Mouse (Mus musculus) heart, embryonic 16.5 days (tissue): Measurements from ENCODE around the gene Smtnl2. TPM values are rescaled to one million over a fixed set of nuclear protein-coding genes. Genes with fewer than 3 reads are reported as not detected.

ENCODE experiments used
- ATAC-seq: fragments of 200-750 bp; cut with Nextera tagmentation; replicated peaks from 2 replicates; pipeline ENCODE4 v1.8.0; 2017; ENCODE audit warnings: moderate number of reproducible peaks; ENCODE audit not compliant: insufficient read depth, low FRiP score; ENCODE audit errors: extremely low read depth
- H3K27ac ChIP-seq: fragments of 300-500 bp; sonication (generic); 2 replicates; pipeline ENCODE4 v1.5.1; 2014; ENCODE audit warnings: mild to moderate bottlenecking, low read length, control low read depth, moderate library complexity
- H3K27me3 ChIP-seq: fragments of 300-500 bp; sonication (generic); 2 replicates; pipeline ENCODE4 v1.6.1; 2014; ENCODE audit warnings: low read length, mixed read lengths; ENCODE audit not compliant: control insufficient read depth, insufficient read depth
- H3K36me3 ChIP-seq: fragments of 300-500 bp; sonication (generic); 2 replicates; pipeline ENCODE4 v1.6.1; 2014; ENCODE audit not compliant: control insufficient read depth, insufficient read depth
- H3K4me1 ChIP-seq: fragments of 300-500 bp; sonication (generic); 2 replicates; pipeline ENCODE4 v1.6.1; 2014; ENCODE audit warnings: low read length, mixed read lengths; ENCODE audit not compliant: control insufficient read depth, insufficient read depth
- H3K4me2 ChIP-seq: fragments of 300-500 bp; sonication (generic); 2 replicates; pipeline ENCODE4 v1.6.1; 2014; ENCODE audit warnings: low read depth, mild to moderate bottlenecking, control low read depth, low read length
- H3K4me3 ChIP-seq: fragments of 300-500 bp; sonication (generic); 2 replicates; pipeline ENCODE4 v1.5.1; 2014; ENCODE audit warnings: mild to moderate bottlenecking, control low read depth, low read length
- H3K9ac ChIP-seq: fragments of 300-500 bp; sonication (generic); 2 replicates; pipeline ENCODE4 v1.6.1; 2014; ENCODE audit warnings: low read length, control low read depth
- H3K9me3 ChIP-seq: fragments of 300-500 bp; sonication (generic); replicated peaks from 2 replicates; pipeline ENCODE4 v1.6.1; 2016; ENCODE audit warnings: low read length; ENCODE audit not compliant: control insufficient read depth
- WGBS: fragments of 180-500 bp; shearing (Covaris S2); extraction: QIAGEN DNeasy Blood & Tissue Kit; methylation state at CpG from one replicate; pipeline ENCODE4 v1.1.7; 2014; 5-methylcytosine and 5-hydroxymethylcytosine counted together
- polyA plus RNA-seq: library from polyadenylated mRNA; unstranded; fragments of >200 nt; fragmentation: Nextera tagmentation; extraction: Ambion mirVana; gene quantifications from 2 replicates; pipeline ENCODE4 v1.2.1, GENCODE M21; 2015

The Smtnl2 gene
- polyA plus RNA-seq, 1 experiment from 2014 or later, result 115 TPM

GRCm38 (mm10) chr11:72429288-72429690 is 17.8 kb upstream of the Smtnl2 start:
- peak; percentile 70 for ATAC-seq
- H3K9ac ChIP-seq, result no peak overlapping the region
- WGBS, result 48% methylated on average over 7 of the region's 7 CpGs
- no peak overlapping the region for H3K4me3 ChIP-seq
- H3K27me3 ChIP-seq, result no peaks in the 10 kb centered on the region
- no peaks in the 10 kb centered on the region for H3K4me1 ChIP-seq
- no peak overlapping the region for H3K27ac ChIP-seq
- peak overlapping the region; percentile 52 for H3K4me2 ChIP-seq
- H3K9me3 ChIP-seq, result 0 out of 2 replicates have a peak, but pooled peaks cover 3% of the 10 kb centered on the region
- H3K36me3 ChIP-seq, result no peaks in the 10 kb centered on the region

DNA sequence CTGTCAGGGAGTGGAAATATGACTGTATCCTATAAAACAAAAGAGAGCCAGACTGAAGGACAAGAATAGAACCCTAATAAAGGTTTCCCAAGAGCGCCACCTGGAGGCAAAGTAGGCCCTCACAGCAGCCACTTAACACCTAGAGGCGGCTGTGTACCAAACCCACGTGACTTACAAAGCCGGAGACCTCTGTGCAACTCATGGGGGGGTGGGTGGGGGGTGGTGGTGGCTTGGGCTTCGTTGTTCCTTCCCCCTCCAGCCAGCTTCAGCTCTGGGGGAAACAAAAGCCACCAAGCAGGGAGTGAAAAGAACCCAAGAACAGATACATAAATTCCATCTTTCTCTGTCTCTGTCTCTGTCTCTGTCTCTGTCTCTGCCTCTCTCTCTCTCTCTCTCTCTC is 17.2 kb upstream of the Smtnl2 start:
- Histone ChIP-seq H3K27me3 (no peaks in the 10 kb centered on the region), H3K9me3 (0 out of 2 replicates have a peak, but pooled peaks cover 5% of the 10 kb centered on the region), H3K9ac (no peak overlapping the region), H3K4me1 (no peaks in the 10 kb centered on the region), H3K4me2 (peak overlapping the region; percentile 52), H3K27ac (no peak overlapping the region), H3K36me3 (no peaks in the 10 kb centered on the region), H3K4me3 (no peak overlapping the region)
- 0% methylated on average over 5 of the region's 5 CpGs for WGBS
- peak; percentile 83 for ATAC-seq

- ATAC-seq, result no peak
These were observed 15.4 kb upstream of the Smtnl2 start for GRCm38 (mm10) chr11:72426884-72427283.

GRCm38 (mm10) chr11:72425201-72425600 is 13.7 kb upstream of the Smtnl2 start:
- H3K27me3 ChIP-seq, result no peaks in the 10 kb centered on the region
- no peak overlapping the region for H3K4me2 ChIP-seq
- no peak overlapping the region for H3K9ac ChIP-seq
- H3K9me3 ChIP-seq, result 0 out of 2 replicates have a peak, but pooled peaks cover 5% of the 10 kb centered on the region
- no peak overlapping the region for H3K27ac ChIP-seq
- H3K4me1 ChIP-seq, result no peaks in the 10 kb centered on the region
- ATAC-seq, result no peak
- H3K4me3 ChIP-seq, result no peak overlapping the region
- no peaks in the 10 kb centered on the region for H3K36me3 ChIP-seq

More at GRCm38 (mm10) chr11:72426884-72427283, 15.4 kb upstream of the Smtnl2 start:
- H3K4me1 ChIP-seq, result no peaks in the 10 kb centered on the region
- no peaks in the 10 kb centered on the region for H3K36me3 ChIP-seq
- no peaks in the 10 kb centered on the region for H3K27me3 ChIP-seq
- H3K4me2 ChIP-seq, result no peak overlapping the region
- 0 out of 2 replicates have a peak, but pooled peaks cover 5% of the 10 kb centered on the region for H3K9me3 ChIP-seq
- H3K27ac ChIP-seq, result no peak overlapping the region
- no peak overlapping the region for H3K9ac ChIP-seq
- no peak overlapping the region for H3K4me3 ChIP-seq

DNA sequence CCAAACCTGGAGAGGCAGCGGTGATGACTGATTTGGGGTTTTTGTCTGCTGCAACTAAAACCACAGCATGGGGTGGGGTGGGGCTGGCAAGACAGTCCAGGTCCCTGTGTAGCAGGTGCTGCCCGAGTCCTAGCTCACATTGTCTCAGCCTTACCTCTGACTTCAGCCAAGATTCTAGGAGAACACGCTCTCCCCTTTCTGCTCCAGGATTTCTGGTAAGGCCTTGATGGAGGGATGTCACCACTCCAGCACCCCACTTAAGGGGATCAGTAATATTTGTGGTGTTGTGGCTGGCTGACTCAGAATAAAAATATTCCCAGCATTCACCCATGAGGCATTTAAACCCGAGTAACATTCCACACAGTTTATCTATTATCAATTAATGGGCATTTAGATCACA is 12.2 kb upstream of the Smtnl2 start:
- no peaks in the 10 kb centered on the region for H3K27me3 ChIP-seq
- ATAC-seq, result no peak
- H3K4me1 ChIP-seq, result no peaks in the 10 kb centered on the region
- 0 out of 2 replicates have a peak, but pooled peaks cover 5% of the 10 kb centered on the region for H3K9me3 ChIP-seq
- no peak overlapping the region for H3K9ac ChIP-seq
- no peak overlapping the region for H3K4me2 ChIP-seq
- WGBS, result 70% methylated on average over 4 of the region's 4 CpGs
- no peaks in the 10 kb centered on the region for H3K36me3 ChIP-seq
- H3K4me3 ChIP-seq, result no peak overlapping the region
- no peak overlapping the region for H3K27ac ChIP-seq

DNA sequence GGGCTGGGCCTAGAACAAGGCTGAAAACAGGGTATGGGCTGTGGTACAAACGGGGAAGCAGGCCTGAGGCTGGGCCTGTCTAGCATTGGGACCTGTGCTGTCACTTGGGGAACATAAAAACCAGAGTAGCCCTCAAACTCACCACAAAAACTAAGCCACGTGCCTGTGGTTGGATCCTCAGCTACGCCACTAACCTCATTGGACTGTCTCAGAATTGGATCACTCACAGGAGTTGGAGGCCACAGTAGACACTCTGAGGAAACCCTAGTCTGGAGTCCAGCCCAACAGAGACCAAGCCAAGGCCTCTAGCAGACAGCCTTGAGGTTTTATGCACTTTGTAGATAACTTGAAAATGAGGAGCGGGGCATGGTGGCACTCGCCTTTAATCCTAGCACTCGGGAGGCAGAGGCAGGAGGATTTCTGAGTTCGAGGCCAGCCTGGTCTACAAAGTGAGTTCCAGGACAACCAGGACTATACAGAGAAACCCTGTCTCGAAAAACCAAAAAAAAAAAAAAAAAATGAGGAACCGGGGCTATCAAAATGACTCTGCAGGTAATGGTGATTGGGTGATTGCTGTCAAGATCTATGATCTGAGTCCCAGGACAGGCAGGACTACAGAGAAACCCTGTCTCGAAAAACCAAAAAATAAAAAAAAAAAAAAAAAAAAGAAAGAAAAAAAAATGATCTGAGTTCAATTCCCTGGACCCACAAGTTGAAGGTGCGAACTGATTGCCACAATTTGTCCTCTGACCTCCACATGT is 10.2 kb upstream of the Smtnl2 start:
- WGBS, result 88% methylated on average over 11 of the region's 11 CpGs
- ATAC-seq, result no peak
- Histone ChIP-seq H3K36me3 (no peaks in the 10 kb centered on the region), H3K9ac (no peak overlapping the region), H3K4me1 (peaks cover 16% of the 10 kb centered on the region), H3K27ac (no peak overlapping the region), H3K4me2 (no peak overlapping the region), H3K9me3 (0 out of 2 replicates have a peak, but pooled peaks cover 3% of the 10 kb centered on the region), H3K4me3 (no peak overlapping the region), H3K27me3 (no peaks in the 10 kb centered on the region)

GRCm38 (mm10) chr11:72420460-72421122 is 9.1 kb upstream of the Smtnl2 start:
- no peak for ATAC-seq
- Histone ChIP-seq H3K27me3 (no peaks in the 10 kb centered on the region), H3K27ac (no peak overlapping the region), H3K4me1 (peaks cover 26% of the 10 kb centered on the region), H3K9me3 (0 out of 2 replicates have a peak, but pooled peaks cover 3% of the 10 kb centered on the region), H3K4me3 (no peak overlapping the region), H3K4me2 (no peak overlapping the region), H3K36me3 (no peaks in the 10 kb centered on the region), H3K9ac (no peak overlapping the region)
- 90% methylated on average over 6 of the region's 6 CpGs for WGBS

DNA sequence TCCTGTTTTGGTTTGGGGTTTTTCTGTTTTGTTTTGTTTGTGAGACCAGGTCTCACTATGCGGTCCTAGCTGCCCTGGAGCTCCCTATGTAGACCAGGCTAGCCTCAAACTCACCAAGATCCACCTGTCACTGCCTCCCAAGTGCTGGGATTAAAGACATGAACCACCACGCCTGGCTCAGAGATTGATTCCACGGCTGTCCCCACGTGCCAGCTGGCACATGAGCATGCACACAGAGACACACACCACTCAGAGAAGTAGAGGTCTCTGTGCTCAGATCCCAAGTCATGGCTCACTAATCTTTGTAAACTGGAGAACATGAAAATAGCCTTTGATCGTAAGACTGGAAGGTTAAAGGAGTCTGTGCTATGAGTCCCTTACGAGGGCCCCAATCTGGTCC is 7.5 kb upstream of the Smtnl2 start:
- Histone ChIP-seq H3K27me3 (no peaks in the 10 kb centered on the region), H3K36me3 (no peaks in the 10 kb centered on the region), H3K4me3 (no peak overlapping the region), H3K27ac (no peak overlapping the region), H3K9ac (no peak overlapping the region), H3K9me3 (no peaks in the 10 kb centered on the region), H3K4me1 (peaks cover 41% of the 10 kb centered on the region), H3K4me2 (no peak overlapping the region)
- 84% methylated on average over 6 of the region's 6 CpGs for WGBS
- ATAC-seq, result no peak

DNA sequence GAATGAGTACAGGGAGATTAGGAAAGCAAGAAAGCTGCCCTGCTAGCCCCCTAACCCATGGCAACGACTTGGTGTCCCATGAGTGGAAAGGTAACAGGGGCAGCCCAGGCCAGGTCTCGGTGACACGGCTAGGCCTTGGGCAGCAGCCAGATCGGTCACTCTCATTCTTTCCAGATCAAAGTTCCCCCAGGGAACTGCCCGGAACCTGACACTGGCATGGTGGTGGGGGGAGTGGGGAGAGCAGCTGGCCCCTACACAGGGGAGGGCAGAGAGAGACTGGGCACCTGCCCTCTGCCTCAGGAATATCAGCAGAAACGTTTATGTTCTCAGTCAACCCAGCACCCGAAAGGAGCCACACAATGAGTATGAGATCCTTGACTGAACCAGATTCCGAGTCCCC is 6.7 kb upstream of the Smtnl2 start:
- Histone ChIP-seq H3K9ac (no peak overlapping the region), H3K27ac (no peak overlapping the region), H3K36me3 (no peaks in the 10 kb centered on the region), H3K4me1 (peaks cover 48% of the 10 kb centered on the region), H3K4me2 (no peak overlapping the region), H3K27me3 (no peaks in the 10 kb centered on the region), H3K4me3 (no peak overlapping the region), H3K9me3 (no peaks in the 10 kb centered on the region)
- ATAC-seq, result no peak
- WGBS, result 41% methylated on average over 8 of the region's 8 CpGs
